Mouse (Mus musculus): ENCODE measurements around the gene Cnot1.

GRCm38 (mm10) chr8:95854174-95854573 lies 46.9 kb upstream of the Cnot1 start:
- no peak for TF ChIP-seq CTCF (IDR thresholded peaks at IDR 0.05; ENCODE audit: insufficient read depth, low read length)
- TF ChIP-seq POLR2A (IDR thresholded peaks at IDR 0.05; ENCODE audit: borderline replicate concordance, extremely low read depth, low read depth, low read length) = no peak

Measured in lung, adult 2 months (tissue).